Mouse (Mus musculus) brain, embryonic 14.5 days (tissue): ENCODE measurements around the gene Ddx60.

Experiments used
- CTCF ChIP-seq: fragments of 200-500 bp; IDR thresholded peaks from 2 replicates; pipeline ENCODE4 v1.5.1; 2012; ENCODE audit warnings: inconsistent platforms, mild to moderate bottlenecking, moderate library complexity, borderline replicate concordance; ENCODE audit not compliant: insufficient read depth, insufficient read length; ENCODE audit errors: extremely low read depth
- POLR2A ChIP-seq: fragments of 200-500 bp; IDR thresholded peaks from 2 replicates; pipeline ENCODE4 v1.6.1; 2012; ENCODE audit warnings: mild to moderate bottlenecking, inconsistent platforms, borderline replicate concordance; ENCODE audit not compliant: poor library complexity, insufficient read depth, insufficient read length, severe bottlenecking; ENCODE audit errors: extremely low read depth

DNA sequence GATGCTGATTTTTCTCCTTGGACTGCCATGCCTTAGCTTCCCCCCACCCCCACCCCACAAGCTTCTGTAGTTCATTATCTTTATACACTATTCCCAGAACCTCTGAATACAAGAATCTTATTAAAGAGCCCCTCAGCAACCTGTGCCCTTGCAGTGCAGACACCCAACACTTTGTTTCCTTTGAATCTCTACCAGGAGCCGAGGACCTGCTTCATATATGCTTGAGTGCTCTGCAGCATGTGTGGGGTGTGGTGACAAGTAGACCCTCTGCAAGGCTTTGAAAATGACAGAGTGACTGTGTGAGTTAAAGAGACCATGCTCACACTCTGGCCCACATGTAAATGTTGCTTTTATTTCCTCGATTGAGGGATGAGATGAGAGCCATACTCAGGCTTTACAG, 9.7 kb downstream of the Ddx60 start:
- TF ChIP-seq CTCF (no peak), POLR2A (no peak)
